Mouse (Mus musculus) adrenal gland, adult 18-20 months (tissue): ENCODE data around the gene Kcnip3. TPM values are rescaled to one million over a fixed set of nuclear protein-coding genes. Genes with fewer than 3 reads are reported as not detected.
A peak's percentile ranks its signal among the peaks of the same experiment; 100 is the strongest.

ENCODE experiments used
- DNase-seq, 2 experiments: peaks; one replicate each; pipeline ENCODE4 v3.0.0; 2021 to 2022; ENCODE audit warnings: low spot score in 2 of 2
- total RNA-seq, 2 experiments: library from RNA; stranded (reverse); gene quantifications; 1 replicate in 1 of 2; 2 replicates in 1 of 2; pipeline ENCODE4 v1.2.3; 2021

Gene Kcnip3
- total RNA-seq, 2 experiments from 2014 or later, result 5.3 to 6.0 TPM

DNA sequence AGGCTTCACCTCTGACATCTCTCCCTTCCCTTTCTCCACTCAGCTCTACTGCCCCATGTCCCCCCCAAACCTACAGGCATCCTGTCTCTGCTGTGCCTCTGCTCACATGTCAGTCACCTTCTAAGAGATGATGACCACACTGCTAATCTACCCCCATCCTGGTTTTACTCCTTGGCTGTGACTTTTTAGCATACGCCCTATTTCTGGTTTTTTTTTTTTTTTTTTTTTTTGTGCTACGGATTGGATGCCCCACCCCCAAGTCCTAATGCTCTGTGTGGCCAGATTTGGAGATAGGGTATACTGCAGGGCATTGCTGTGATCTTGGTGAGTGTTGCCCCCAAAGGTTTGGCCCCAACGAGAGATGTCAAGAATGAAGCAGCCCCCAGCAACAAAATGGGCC lies 49.6 kb downstream of the Kcnip3 start:
- no peak for DNase-seq

DNA sequence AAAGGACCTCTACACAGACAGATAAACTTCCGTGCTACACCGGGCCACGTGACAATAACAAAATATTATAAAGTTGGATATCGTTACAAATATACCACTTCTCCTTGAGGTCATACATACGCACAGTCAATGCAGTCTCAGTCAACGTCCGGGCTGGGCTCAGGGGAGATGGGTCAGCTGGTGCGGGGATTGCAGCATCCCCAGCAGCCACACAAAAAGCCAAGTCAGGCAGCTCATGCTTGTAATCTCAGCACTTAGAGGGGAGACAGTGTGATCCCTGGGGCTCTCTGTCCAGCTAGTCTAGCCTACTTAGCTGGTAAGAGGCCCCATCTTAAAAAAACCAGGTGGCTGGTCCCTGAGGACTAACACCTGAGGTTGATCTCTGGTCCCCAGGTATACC lies 50.6 kb downstream of the Kcnip3 start:
- DNase-seq, result no peak

DNA sequence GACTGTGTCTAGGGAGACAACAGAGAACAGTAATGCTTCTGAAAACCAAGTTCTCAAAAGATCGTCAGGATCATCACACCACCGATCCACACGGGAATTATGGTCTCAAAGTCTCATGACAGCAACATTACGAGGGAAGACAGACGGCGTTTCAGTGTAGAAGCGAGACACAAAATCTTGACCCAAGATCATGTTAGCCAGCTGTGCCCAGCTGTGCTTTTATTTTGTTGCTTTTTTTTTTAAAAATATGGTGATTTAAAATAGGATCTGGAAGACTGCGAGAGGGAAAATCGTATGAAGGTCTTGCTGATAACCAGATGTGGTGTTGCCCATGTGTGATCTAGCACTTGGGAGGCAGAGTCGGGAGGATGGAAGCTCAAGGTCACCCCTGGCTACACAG lies 51.2 kb downstream of the Kcnip3 start:
- no peak for DNase-seq

DNA sequence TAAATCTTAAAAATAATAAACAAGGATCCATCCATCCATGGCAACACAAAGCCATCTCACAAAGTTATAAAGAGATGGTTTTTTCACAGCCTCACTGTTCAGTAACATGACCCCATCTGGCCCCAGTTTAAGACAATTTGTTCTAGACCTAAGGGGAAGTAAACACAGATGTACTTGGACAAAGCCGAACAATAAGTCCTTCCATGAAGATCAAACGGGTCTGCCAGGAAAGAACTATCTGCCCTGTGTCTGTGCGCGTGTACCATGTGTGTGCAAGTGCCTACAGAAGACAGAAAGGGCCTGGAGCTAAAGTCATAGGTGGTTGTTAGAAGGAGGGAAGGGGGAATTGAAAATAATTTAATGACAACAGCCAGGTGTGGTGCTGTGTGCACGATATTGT lies 51.7 kb downstream of the Kcnip3 start:
- DNase-seq, result no peak

DNA sequence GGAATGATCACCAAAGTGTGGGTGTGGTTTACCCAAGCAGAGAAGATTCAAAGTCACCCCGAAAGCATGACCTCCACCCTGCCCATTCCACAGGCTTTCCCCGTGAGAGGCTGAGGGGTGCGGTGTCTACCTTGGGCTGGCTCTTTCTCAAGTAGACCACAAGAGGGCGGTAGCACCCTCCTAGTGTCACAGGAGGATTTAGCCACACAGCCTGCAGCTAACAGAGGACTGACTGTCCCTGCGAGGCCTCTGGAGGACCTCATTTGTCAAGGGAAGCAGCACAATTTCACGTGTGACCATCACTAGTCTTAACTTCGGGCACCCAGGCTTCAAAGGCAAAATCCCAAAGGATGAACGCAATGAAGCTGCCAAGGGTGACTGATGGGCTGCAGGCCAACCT lies 59.6 kb downstream of the Kcnip3 start:
- DNase-seq, result peak; percentile 43 to 54

DNA sequence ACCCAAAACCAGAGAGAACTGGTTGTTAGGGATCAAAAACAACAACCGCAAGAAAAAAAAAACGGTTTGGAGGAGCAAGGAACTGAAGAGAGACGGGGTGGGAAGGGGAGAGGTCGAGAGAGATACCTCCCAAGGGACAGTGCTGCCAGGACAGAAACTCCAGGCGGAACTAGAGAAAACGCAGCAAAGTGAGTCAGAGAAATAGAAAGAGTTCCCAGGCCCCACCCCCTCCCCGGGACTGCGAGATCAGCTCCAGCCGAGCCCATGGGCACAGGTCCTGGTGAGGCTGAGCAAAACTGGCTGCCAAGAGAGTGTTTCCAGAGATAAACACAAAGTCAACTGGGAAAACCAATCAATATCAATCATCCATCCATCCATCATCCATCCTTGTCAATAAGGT lies 60.5 kb downstream of the Kcnip3 start:
- DNase-seq, result no peak

DNA sequence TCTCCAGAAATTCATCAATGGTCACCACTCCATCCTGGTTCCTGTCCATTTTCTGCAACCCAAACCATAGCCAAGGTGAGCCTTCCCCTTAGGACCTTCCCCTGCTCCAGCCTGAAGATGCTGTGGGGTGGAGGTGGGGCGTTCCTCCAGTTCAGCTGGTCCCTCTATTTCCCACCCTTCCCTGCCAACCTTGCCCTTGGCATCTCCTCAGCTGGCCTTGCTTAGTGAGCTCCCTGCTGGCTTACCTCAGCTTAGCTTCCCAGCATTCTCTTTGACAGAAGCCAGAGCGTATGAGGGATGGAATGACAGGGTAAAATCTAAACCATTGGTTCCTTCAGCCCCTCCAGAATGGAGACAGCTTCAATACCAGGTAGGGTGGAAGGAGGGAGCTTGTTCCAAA lies 62.6 kb downstream of the Kcnip3 start:
- no peak for DNase-seq

DNA sequence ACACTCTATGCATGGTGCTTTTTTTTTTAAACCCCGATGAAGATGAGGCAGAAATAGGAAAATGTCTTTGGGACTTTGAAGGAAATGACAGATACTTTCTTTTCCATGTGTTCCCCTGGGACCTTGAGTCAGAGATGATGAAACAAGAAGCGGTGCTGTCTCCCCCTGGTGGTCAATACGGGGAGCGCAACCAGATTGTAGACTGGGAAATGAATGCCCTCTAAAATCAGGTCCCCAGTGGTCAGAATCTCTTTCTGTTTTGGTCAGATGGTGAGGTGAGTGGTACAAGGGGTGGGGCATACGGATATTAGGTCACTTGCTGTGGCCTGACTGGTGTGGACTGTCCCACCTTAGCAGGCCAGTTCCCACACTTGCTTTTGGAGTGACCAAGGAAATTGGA lies 68.1 kb downstream of the Kcnip3 start:
- peak; percentile 72 to 75 for DNase-seq

DNA sequence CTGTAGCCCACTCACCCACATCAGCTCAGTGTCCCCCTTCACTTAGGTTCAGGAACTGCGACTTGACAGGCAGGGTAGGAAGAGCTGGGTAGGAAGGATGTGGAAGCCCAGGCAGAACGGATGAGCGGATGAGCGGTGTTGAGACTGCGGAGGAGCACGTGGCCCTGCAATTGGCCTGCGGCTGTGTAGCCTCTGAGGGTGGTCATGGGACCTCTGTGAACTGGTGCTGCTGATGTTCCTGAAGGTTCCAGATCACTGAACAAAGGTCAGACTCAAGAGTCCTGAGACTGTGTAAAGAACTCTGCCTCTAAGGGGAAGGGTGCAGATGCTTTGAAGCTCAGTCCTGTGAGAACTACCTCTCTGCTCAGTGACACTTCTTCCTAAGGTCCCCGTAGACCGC lies 68.8 kb downstream of the Kcnip3 start:
- no peak for DNase-seq

DNA sequence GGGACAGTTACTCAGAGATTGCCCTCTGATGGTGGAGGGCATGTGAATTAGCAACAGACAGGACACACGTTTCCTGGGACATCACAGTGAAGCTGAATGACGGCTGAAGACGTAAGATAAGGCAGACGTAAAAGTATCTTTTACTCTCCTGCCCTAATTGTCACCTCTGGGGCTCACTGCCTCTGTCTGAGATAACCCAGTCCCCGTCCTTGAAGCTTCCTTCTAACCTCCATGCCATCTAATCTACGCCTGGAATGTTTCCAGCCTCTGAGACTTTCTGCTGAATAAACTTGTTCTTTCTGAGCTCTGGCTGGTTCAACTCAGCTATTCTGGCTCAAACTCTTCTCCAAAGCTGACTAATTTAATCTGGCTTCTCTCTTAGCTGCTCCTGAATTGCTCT lies 70.1 kb downstream of the Kcnip3 start:
- DNase-seq, result no peak

DNA sequence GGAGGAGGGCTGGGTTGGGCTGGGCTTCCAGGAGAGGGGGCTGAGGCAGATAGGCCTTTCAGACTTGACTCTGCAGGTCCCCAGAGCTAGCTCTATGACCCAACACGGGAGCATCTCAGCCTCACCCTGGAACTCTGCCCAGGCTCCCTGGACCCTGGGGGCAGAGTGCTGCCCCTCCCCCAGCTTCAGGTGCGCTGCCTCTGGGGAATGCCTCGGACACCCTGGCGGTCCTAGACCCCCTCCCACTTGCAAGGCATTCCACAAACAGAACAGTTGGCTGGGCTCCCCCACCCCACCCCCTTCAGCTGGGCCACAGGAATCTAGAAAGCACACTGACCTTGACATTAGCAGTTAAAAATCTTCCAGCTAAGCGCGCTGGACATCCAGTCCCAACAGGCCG lies 72.2 kb downstream of the Kcnip3 start:
- DNase-seq, result peak in 1 of 2 experiments; percentile 20

DNA sequence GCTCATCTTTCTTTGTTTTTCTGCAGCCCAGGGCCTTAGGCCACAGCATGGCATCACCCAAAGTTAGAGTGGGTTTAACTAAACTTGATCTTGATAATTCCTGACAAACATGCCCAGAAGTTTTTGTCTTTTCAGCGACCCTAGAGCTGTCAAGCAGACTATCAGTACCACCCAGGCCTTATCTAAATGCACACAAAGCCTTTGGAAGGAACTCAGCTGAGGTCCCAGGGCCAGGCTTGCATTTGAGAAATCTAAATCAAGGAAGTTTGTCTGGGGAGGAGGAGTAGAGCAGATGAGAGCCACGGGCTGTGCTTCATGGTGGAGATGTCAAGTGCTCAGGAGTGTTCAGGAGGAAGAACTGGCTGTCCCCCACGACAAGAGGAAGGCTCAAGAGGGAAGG lies 75.0 kb downstream of the Kcnip3 start:
- no peak for DNase-seq

DNA sequence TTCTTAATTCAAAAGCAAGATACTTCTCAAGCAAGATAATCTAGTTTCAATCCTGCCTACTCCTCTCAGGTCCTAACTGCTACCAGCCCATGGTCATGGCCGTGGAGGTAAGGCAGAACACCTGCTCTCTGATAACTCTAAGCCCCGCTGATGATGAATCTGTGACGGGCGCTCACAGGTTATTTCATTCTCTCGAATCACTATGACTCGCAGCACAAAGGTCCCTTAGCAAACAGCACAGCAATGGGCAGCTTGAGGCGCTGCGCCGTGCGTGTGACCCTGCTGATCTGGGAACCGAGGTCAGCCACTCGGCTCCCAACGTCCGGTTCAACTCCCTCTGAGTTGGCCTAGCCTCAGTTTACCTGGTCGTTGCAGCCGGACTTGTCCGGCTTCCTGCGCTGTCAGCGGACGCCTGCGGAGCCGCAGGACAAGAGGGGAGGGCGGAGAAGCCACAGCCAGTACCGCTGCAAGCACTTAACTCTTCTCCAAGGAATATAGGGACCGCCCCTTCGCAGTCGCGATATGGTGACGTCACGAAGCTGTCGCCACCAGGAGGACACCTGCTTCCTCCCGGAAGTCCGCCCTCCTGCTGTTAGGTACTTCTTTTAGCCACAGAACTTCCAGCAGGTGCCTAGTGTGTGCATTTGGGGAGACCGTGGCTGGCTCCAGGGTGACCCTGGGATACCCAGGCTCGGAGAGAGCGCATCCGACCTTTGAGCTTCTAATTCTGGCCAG lies 77.7 kb downstream of the Kcnip3 start, which contains the start of gene Fahd2a:
Gene Fahd2a, minus strand, starts transcription at position 511 of the 735 bp plus-strand sequence.
- peak; percentile 82 to 84 for DNase-seq

DNA sequence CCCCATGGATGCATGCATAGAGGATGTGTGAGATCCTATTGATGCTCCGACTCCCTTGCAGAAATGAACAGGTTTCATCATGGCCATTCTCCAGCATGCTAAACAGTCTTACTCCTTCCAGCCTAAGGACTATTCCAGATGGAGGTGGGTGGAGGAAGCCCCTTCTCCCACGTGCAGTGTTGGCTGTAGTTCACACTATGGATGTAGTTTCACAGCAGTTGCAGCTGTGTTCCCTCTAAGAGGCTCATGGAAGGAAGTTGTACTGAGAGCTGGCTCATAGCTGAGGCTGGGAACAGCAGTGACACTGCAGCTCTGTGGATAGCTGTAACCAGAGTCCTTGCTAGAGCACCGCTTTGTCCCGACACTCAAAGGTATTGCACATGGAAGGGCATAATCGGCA lies 84.2 kb downstream of the Kcnip3 start:
- DNase-seq, result no peak

DNA sequence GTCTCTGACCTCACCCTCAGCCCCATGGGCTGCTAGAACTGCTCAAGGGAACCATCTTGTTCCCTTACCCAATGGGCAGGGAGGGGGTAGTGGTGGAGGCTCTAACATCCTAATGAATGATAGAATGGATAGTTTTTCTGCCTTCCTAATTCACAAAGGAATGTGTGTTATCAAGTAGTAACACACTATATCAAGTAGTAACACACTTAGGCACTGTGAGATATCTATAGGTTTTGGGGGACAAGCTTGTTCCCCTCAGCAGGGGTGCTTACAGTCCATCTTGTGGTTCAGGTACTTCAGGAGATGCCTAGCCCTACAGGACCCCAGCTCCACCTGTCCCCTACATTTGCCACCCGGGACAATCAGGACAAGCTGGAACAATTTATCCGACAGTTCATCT lies 86.3 kb downstream of the Kcnip3 start:
- DNase-seq, result no peak

DNA sequence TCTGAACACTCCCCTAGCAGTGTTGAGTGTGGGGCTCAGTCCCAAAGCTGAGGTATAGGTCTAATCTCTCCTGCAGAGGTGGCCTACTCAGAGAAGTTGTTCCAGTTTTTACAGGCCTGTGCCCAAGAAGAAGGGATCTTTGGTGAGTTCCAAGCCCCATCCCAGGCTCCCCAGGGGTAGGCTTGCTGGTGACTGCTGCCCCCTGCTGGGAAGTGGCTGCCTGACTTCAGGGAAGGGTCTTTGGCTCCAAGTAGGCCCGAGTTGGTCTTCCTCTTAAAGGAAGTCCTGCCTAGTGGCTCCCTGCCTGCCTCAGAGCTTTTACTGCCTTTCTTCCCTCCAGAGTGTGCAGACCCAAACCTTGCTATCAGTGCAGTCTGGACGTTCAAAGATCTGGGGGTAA lies 86.8 kb downstream of the Kcnip3 start:
- peak; percentile 23 to 40 for DNase-seq

DNA sequence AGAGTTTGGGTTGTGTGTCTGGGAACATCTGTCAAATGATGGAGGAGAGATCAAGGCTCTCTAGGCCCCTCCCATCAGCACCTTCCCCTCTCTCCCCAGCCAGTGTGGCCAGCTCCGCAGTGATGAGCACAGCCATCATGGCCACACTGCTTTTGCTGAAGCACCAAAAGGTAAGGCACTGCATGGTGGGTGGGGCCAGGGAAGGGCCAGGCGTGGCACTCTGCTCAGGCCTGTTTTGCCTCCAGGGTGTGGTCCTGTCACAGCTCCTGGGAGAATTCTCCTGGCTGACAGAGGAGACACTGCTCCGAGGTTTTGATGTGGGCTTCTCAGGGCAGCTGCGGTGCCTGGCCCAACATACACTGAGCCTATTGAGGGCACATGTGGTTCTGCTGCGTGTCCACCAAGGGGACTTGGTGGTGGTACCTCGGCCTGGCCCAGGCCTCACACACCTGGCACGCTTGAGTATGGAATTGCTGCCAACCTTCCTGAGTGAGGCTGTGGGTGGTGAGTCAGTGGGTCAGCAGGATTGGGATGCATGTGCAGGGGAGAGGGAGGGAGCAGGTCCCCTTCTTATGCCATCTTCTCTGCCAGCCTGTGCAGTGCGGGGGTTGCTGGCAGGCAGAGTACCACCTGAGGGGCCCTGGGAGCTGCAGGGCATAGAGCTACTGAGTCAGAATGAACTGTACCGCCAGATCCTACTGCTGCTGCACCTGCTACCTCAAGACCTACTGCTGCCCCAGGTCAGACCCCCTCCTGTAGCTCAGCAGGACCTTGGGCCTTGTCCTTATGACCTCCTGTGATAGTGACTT lies 88.2 kb downstream of the Kcnip3 start:
- DNase-seq, result no peak

DNA sequence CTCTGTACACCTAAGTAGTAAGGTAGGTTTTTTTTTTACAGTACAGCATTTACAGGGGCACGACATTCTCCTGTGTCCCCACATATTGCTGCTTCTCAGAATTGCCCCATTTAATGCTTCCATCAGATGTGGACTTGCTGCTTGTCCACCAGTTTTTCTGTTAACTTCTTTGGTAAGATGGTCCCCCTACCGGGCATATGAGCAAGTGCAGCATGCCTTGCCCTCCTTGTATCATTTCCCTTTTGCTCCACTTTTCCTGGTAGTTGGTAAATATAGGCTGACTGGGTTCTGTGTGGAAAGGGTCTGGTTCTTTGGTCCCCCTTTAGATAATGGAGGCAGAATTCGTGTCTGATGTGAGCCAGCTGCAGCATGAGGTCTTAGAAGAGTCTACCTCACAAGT lies 91.7 kb downstream of the Kcnip3 start:
- no peak for DNase-seq

DNA sequence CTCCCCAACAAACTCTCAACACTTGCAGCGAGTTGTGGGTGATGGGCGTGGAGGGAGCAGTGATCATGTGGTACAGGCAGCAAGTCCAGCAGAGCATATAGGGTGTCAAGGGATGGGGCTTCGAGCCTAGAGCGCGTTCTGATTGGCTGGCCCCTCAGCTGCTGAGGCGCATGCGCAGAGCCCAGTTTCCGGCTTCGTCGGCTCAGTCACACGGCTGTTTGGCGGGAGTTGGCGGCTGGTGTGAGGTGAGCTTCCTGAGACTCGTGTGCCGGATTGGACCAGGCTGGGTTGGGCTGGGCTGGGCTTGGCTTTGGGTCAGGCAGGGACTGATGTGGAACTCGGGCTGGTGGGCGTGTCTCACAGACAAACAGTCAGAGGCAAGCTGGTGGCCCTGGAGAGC lies 96.9 kb downstream of the Kcnip3 start, which contains the start of gene Gpat2:
Gene Gpat2, plus strand, starts transcription at position 223 of the 400 bp plus-strand sequence.
- DNase-seq, result no peak

DNA sequence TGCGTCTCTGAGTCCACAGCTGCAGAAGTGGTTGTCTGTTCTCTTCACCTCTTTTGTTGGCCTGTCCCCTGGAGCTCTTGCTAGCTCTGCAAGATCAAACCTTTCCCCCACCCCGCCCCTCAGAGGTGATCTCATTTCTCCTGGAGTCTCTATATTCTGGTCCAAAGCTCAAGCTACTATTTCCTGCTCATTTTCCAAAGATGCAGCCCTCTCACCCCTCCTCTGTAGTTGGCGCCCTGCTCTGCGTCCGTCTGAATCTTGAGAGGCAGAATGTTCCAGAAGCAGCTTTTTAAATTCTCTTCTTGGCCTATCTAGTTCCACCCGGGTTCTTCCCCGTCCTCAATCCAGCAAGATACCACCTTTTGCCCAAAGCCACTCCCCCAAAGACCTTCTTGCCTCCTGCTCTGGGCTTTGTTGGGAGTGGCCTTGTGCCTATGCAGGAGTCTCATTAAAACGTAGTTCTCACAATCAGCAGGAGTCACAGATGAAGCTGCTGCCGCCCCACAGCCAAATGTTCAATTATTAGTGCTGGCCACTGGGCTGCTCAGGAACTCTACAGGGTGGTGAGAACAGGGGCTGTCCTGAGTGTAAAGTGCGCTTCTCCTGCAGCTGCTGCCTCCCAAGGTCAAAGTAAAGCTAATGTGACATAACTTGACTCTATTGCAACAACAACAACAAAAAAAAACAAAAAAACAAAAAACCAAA lies 103.5 kb downstream of the Kcnip3 start:
- DNase-seq, result no peak

DNA sequence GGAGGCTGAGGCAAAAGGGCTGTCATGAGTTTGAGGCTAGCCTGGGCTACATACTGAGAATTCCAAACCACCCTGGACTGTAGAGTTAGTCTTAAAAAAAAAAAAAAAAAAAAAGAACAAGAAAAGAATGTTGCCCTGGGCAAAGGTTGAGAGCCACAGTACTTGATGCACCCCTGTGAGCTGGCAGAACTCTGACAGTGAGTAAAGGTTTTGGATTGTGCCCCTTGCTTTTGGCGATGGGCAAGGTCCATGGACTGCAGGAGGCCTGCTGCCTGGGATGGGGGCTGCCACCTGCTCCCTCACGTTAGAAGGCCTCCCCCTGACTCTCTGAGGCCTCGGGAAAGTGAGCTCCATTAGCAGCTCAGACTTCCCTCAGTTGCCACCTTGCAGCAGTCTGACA lies 105.2 kb downstream of the Kcnip3 start:
- no peak for DNase-seq

DNA sequence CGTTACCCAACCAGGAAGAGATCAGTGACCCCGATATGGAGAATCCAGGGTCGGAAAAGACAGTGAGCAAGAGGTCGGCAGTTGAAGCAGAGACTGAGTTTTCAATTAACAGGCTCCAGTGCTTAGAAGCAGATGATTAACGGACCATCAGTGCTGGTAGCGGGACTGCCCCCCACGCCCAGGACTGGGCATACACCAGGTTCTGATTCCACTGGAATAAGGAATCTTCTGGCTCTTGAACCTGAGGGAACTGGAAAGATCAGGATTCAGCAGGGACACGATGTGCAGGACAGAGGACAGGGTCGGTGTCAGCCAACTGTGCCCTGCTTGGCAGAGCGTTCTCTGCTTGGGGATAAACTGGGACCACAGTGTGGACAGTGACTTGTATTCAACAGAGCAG lies 106.1 kb downstream of the Kcnip3 start:
- no peak for DNase-seq
